Mouse (Mus musculus) spleen, adult 12 weeks (tissue): ENCODE measurements around the gene Hist1h2ba.

Experiments used
- DNase-seq: peaks from one replicate; pipeline ENCODE4 v3.0.0; 2022; ENCODE audit warnings: low spot score

The Hist1h2ba gene

GRCm38 (mm10) chr13:23906906-23907305, 27.1 kb downstream of the Hist1h2ba start:
- no peak for DNase-seq

- no peak for DNase-seq
Observed at GRCm38 (mm10) chr13:23898242-23898641, 35.7 kb downstream of the Hist1h2ba start.

GRCm38 (mm10) chr13:23893269-23893593, 40.7 kb downstream of the Hist1h2ba start:
- no peak for DNase-seq

DNA sequence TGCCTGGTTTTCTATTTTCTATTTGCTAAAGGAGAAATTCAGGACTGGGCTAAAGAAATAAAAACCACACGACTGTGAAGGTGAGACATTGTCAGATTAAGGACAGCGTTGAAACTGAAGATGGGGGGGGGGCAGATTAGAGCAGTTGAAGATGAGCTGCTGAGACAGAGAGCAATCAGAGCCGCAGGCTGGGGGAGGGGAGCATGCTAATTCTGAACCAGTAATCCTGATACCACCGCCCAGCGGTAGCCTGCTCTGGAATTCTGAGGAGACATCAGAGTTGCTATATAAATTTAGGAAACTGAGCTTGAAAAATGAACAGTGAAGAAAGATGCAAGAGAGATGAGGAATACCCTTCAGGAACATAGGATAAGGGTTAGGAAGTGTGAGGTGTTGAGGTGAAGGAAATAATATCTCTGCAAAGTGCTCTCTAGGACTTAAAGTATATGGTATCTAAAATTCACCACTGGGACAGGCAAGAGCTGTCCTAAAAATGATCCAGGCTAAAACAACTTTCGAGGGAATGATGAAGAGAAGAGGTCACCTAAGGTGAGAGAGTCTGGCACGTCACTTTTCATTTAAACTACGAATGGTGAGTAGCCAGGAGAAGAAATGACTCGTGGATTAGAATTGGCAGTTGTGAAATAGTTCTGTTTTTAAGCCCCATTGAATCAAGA, 41.2 kb downstream of the Hist1h2ba start:
- DNase-seq, result no peak

- no peak for DNase-seq
Observed at GRCm38 (mm10) chr13:23889011-23889605, 44.8 kb downstream of the Hist1h2ba start.

- DNase-seq, result no peak
Observed at GRCm38 (mm10) chr13:23887026-23887725, 46.8 kb downstream of the Hist1h2ba start.

DNA sequence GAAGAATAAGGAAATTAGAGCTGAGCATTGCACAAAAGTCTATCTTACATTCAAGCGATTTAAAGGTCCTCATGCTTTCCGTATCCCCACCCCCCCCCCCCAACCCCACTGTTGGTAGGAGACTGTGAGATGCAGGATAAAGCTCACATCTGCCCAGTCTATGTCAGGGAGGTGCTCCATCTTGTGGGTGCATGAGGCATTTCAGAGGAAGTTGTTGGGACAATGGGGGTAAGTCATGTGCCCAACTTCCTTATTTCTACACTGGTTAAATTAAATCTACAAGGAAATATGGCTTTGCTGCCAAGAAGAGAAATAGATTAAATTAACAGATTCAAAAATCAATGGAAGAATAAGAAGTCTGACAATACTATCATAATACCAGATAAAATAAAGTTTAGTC, 48.4 kb downstream of the Hist1h2ba start:
- DNase-seq, result no peak
